Mouse (Mus musculus) lung, postnatal 25 days (tissue): ENCODE measurements at regions not wholly inside any gene's neighbourhood (a gene's known extent, or its start where the extent isn't known, plus 50 kb on each side); places are given as distances from the start of the nearest gene placed in this dataset.

Experiments
- DNase-seq: peaks from one replicate; pipeline ENCODE4 v3.0.0; 2022; ENCODE audit warnings: low spot score

- DNase-seq = no peak
These were observed 52.5 kb downstream of the Adm start for GRCm38 (mm10) chr7:110679916-110680315.

- no peak for DNase-seq
These were observed 55.5 kb downstream of the Adm start for GRCm38 (mm10) chr7:110682911-110683310.

- peak; percentile 76 for DNase-seq
These were observed 61.6 kb downstream of the Adm start for GRCm38 (mm10) chr7:110688884-110689681.

- DNase-seq = no peak
These were observed 62.8 kb downstream of the Adm start for GRCm38 (mm10) chr7:110690241-110690640.

GRCm38 (mm10) chr7:110690856-110691255 lies 63.4 kb downstream of the Adm start:
- DNase-seq = no peak

- no peak for DNase-seq
These were observed 66.8 kb downstream of the Adm start for GRCm38 (mm10) chr7:110694262-110694661.

- no peak for DNase-seq
These were observed 68.3 kb downstream of the Adm start for GRCm38 (mm10) chr7:110695729-110696128.

- DNase-seq = no peak
These were observed 69.5 kb upstream of the Ampd3 start for GRCm38 (mm10) chr7:110698211-110699153.

GRCm38 (mm10) chr7:110699596-110699995 lies 68.4 kb upstream of the Ampd3 start:
- no peak for DNase-seq

- DNase-seq = peak; percentile 65
These were observed 66.2 kb upstream of the Ampd3 start for GRCm38 (mm10) chr7:110701681-110702413.

GRCm38 (mm10) chr7:110702414-110702783 lies 65.6 kb upstream of the Ampd3 start:
- DNase-seq = peak; percentile 40

GRCm38 (mm10) chr7:110705311-110706000 lies 62.5 kb upstream of the Ampd3 start:
- no peak for DNase-seq

GRCm38 (mm10) chr7:110706001-110706695 lies 61.9 kb upstream of the Ampd3 start:
- no peak for DNase-seq

GRCm38 (mm10) chr7:110706696-110707087 lies 61.3 kb upstream of the Ampd3 start:
- DNase-seq = peak; percentile 62

- peak; percentile 39 for DNase-seq
These were observed 59.9 kb upstream of the Ampd3 start for GRCm38 (mm10) chr7:110708116-110708515.

- no peak for DNase-seq
These were observed 59.2 kb upstream of the Ampd3 start for GRCm38 (mm10) chr7:110708781-110709180.

GRCm38 (mm10) chr7:110709606-110710005 lies 58.4 kb upstream of the Ampd3 start:
- DNase-seq = no peak

- no peak for DNase-seq
These were observed 57.6 kb upstream of the Ampd3 start for GRCm38 (mm10) chr7:110710256-110710962.

- DNase-seq = peak; percentile 48
These were observed 54.3 kb upstream of the Ampd3 start for GRCm38 (mm10) chr7:110713661-110714060.

GRCm38 (mm10) chr7:110715110-110715509 lies 52.9 kb upstream of the Ampd3 start:
- no peak for DNase-seq
